Mouse (Mus musculus): ENCODE results near the gene Zfp61. TPM values are rescaled to one million over a fixed set of nuclear protein-coding genes. Genes with fewer than 3 reads are reported as not detected.

Zfp61 gene
- polyA plus RNA-seq, 1 experiment from 2014 or later: 8.2 TPM

DNA sequence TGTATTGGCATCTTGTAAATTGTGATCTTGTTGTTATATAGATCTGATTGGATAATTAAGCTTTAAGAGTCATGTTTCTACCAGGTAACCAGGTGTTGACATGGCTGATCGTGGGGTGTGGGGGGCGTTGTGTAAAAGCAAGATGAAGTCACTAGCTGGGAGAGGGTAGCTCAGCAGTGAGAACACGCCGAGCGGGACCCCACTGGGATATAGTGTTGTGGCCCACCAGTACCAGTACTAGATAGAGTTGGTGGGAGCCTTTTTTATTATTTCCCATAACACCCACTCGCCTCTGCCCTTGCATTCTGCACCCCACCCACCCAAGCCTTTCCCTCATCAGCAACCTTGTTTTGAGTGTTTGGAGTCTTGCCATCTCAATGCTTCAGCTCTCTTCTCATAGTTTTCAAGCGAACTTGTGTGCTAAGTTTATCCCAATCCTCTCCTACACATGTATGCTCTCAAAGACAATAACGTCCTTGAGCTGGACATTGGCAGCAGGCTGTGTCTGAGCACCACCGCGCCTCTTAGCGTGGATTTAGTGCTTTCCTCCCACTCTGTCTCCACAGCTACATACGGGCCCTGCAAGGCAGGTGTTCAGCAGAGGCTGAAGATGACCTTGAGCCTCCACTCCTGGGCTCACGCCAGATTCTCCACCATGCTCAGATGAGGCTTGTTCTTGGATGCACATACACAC, 41.6 kb downstream of the Zfp61 start:
- Histone ChIP-seq H3K79me2 (ENCODE audit: inconsistent target) (no peaks in the 10 kb centered on the region), H3K36me3 (ENCODE audit: inconsistent target) (peaks cover 7% of the 10 kb centered on the region; the same call in 1 of the 2 replicates), H3K4me3 (ENCODE audit: inconsistent target) (no peak overlapping the region), H3K27ac (no peak overlapping the region)
- WGBS (ENCODE audit: missing documents): 91% methylated on average over 13 of the region's 13 CpGs

DNA sequence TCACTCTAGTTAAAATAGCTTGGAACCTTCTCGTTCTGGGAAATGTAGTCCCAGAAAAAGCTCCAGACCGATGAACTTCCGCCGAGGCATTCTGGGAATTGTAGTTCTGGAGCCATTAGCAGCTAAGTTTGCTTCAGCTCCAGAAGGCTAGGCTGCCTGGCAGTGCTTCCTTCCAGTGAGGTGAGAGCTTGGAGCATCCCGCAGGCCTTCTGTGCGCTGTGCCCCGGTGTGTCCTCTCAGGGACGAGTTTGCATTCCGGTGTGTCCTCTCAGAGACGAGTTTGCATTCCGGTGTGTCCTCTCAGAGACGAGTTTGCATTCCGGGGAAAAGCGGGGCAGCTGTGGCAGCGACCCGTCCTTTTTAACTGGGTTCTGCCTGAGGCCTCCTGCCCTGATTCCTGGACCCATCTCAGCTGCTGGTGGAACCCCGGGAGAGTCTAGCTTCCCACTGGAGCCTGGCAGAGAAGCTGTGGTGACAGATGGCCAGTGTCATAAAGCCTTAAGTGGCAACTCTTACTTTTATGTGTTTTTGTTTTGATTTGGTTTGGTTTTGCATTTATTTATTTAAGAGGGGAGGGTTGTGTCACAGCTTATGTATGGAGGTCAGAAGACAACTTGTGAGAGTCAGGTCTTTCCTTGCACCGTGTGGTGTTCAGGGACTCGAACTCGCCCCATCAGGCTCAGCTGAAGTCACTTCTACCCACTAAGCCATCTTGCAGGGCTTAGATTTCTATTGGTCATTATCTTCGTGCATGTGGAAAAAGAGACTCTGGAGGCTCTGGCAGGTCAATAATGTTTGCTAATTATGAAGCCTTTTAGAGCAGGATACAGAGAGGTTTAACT, 46.2 kb downstream of the Zfp61 start, which contains the start of gene Zfp108:
TSS of gene Zfp108 (plus strand) at position 162 of the 842 bp plus-strand sequence.
- Histone ChIP-seq H3K27ac (no peak within 1 kb of the TSS), H3K4me3 (ENCODE audit: inconsistent target) (peak within 1 kb of the TSS; percentile 49), H3K36me3 (ENCODE audit: inconsistent target) (no peaks in the 10 kb centered on the region), H3K79me2 (ENCODE audit: inconsistent target) (no peaks in the 10 kb centered on the region)
- 27% methylated on average over 21 of the region's 21 CpGs for WGBS (ENCODE audit: missing documents)

DNA sequence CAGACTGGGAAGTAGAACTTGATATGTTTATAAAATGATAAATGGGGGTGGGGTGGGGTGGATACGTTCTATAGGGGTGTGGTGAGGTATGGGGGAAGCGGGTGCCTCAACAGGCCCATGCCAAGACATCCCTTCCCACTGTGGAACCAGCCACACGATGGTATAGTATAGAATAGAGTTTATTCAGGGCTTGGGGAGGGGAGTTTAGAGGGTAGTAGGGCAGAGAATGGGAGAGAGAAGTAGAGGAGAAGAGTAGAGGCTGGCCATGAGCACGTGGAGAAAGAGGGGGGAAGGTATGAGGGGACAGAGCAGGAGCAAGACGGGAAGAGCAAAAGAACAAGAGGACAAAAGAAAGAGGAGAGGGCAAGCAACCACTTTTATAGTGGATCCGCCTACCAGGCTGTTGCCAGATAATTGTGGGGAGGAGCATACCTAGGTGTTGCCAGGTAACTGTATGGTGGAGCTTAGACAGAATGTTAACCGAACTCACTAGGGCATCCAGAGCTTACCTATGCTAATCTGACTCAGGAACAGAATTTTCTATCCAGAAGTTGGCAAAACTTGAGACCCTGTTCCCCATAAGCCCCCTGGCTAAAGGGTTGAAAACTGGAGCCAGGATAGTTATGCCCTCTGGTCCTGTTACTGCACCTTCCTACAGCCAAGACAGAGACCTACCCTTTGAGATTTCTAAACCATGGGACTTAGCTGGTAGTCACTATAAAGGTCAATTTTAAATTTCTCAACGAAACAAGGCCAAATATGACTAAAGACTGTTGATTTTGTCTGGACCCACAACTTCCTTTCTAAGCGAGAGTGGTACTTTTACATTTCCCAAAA, 47.0 kb downstream of the Zfp61 start:
- H3K27ac ChIP-seq: no peak overlapping the region
- H3K79me2 ChIP-seq (ENCODE audit: inconsistent target): no peaks in the 10 kb centered on the region
- H3K4me3 ChIP-seq (ENCODE audit: inconsistent target): peak overlapping the region; percentile 49
- WGBS (ENCODE audit: missing documents): 71% methylated on average over 9 of the region's 9 CpGs
- no peaks in the 10 kb centered on the region for H3K36me3 ChIP-seq (ENCODE audit: inconsistent target)

Other genes with a start within 250 kb of the Zfp61 start
- not detected in 3 replicates for gene Vmn1r183, start 248.0 kb downstream of the Zfp61 start, polyA plus RNA-seq (2018)
- 6.8 to 10.4 TPM (median 9.0 TPM) in 3 replicates for gene Zfp180, start 219.3 kb downstream of the Zfp61 start, polyA plus RNA-seq (2018)
- gene Zfp112, start 188.9 kb downstream of the Zfp61 start, polyA plus RNA-seq (2018): 0.21 to 0.39 TPM (median 0.21 TPM) in 3 replicates
- gene Zfp235, start 167.1 kb downstream of the Zfp61 start, polyA plus RNA-seq (2018): 1.7 to 4.9 TPM (median 2.7 TPM) in 3 replicates
- 0.06 to 0.09 TPM in 2 of 3 replicates, not detected in the other for gene Zfp114, start 126.2 kb downstream of the Zfp61 start, polyA plus RNA-seq (2018)
- gene Zfp111, start 89.8 kb downstream of the Zfp61 start, polyA plus RNA-seq (2018): 3.9 to 7.1 TPM (median 4.4 TPM) in 3 replicates
- 0.92 to 1.6 TPM (median 1.1 TPM) in 3 replicates for gene Zfp109, start 63.7 kb downstream of the Zfp61 start, polyA plus RNA-seq (2018)
- 1.1 to 2.5 TPM (median 1.6 TPM) in 3 replicates for gene Zfp108, start 46.4 kb downstream of the Zfp61 start, polyA plus RNA-seq (2018)
- 0.32 to 0.66 TPM (median 0.48 TPM) in 3 replicates for gene Zfp93, start 30.8 kb downstream of the Zfp61 start, polyA plus RNA-seq (2018)
- gene Zfp94, start 15.4 kb upstream of the Zfp61 start, polyA plus RNA-seq (2018): 1.0 to 2.1 TPM (median 1.5 TPM) in 3 replicates
- not detected in 3 replicates for gene Tescl, start 32.7 kb upstream of the Zfp61 start, polyA plus RNA-seq (2018)
- gene Lypd5, start 48.0 kb upstream of the Zfp61 start, polyA plus RNA-seq (2018): not detected in 3 replicates
- gene Kcnn4, start 69.0 kb upstream of the Zfp61 start, polyA plus RNA-seq (2018): 11.1 to 85.5 TPM (median 12.1 TPM) in 3 replicates
- 19.7 to 29.3 TPM (median 20.3 TPM) in 3 replicates for gene Smg9, start 98.4 kb upstream of the Zfp61 start, polyA plus RNA-seq (2018)
- gene Irgc1, start 151.1 kb upstream of the Zfp61 start, polyA plus RNA-seq (2018): not detected in 3 replicates
- gene Plaur, start 161.3 kb upstream of the Zfp61 start, polyA plus RNA-seq (2018): 37.1 to 79.3 TPM (median 71.4 TPM) in 3 replicates
- not detected in 3 replicates for gene Cadm4, start 180.8 kb upstream of the Zfp61 start, polyA plus RNA-seq (2018)
- gene Zfp428, start 205.8 kb upstream of the Zfp61 start, polyA plus RNA-seq (2018): 0.60 to 3.0 TPM (median 0.77 TPM) in 3 replicates
- not detected in 3 replicates for gene AC161166.1, start 211.2 kb upstream of the Zfp61 start, polyA plus RNA-seq (2018)
- gene Irgq, start 229.5 kb upstream of the Zfp61 start, polyA plus RNA-seq (2018): 6.1 to 11.9 TPM (median 11.5 TPM) in 3 replicates
- gene Pinlyp, start 244.9 kb upstream of the Zfp61 start, polyA plus RNA-seq (2018): not detected in 3 replicates
- gene Xrcc1, start 245.1 kb upstream of the Zfp61 start, polyA plus RNA-seq (2018): 26.7 to 70.1 TPM (median 46.9 TPM) in 3 replicates